Mouse (Mus musculus): ENCODE measurements around the gene Plcxd2. TPM values are rescaled to one million over a fixed set of nuclear protein-coding genes. Genes with fewer than 3 reads are reported as not detected.

Gene Plcxd2
- total RNA-seq, 4 experiments from 2014 or later: 0.10 to 0.18 (median 0.15) TPM

DNA sequence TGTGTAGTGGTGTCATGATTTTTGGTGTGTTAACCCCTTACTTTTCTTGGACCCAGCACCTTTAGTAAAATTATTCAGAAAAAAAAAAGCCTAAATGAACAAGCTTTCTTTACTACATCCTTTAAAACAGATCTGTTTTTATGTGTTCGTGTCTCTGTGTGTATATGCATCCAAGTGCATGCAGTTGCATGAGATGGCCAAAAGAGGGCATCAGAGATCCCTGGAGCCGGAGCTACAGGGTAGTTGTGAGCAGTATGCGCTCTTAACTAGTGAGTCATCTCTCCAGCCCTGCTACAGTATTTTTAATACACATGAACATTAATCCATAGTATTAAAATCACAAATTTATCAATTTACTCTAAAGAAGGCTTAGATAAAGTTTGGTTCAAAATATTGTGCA is 70.6 kb downstream of the Plcxd2 start:
- DNase-seq (ENCODE audit: low spot score in 2 of 2): no peak

DNA sequence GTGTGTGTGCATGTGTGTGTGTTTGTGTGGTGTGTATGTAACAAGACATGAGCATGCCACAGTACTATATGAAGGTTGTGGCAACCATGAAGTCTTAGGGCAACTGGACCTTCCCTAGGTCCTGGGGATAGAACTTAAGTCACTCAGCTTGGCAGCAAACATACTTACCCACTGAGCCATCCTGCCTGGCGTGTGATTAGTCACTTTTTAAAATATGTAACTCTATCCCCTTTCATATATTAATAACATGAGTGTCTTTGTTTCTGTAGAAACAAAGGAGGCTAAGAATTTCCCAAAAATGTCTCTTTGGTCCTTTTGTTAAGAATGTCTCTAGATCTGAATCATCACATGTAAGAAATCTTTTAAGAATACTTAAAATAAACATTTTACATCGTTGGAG is 72.6 kb downstream of the Plcxd2 start:
- DNase-seq (ENCODE audit: low spot score in 2 of 2): no peak

DNA sequence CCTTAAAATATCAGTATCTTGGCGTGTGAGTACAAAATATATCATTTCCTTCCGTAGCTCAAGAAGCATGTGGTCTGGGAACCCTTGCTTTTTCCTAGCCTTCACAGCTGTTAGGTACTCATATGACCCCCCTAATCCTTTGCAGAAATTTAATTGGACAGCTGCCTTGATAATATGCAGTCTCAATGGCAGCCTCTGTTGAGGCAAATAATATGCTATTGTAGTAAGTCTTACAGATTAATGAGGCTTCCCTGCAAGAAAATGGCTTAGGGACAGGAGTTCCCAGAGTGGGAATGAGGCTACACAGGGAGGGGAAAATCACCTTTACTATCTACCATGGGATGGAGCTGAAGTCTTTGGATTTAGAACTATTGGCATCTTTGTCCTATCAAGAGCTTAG is 73.5 kb downstream of the Plcxd2 start:
- DNase-seq (ENCODE audit: low spot score in 2 of 2): no peak

DNA sequence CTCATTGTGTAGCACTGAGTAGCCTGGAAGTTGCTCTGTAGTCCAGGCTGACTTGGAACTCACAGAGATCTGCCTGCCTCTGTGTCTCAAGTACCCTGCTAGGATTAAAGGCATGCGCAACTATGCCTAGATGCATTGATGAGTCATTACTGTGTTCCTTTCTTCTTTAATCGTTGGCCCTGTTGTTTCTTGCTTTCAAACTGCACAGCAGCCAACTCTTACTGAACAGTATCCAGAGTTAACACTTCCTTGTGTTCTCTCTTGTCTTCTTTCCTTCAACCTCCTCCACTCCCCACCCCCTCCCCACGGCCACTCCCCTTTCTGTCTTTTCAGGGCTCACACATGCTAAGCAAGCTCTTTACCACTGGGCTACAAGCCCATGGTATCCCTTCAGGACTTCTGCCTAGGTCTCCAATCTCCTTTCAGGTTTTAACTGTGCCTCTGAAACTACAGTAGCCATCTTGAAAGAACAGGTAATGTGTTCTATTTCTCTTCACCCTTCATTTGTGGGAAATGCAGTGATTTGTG is 74.0 kb downstream of the Plcxd2 start:
- no peak for DNase-seq (ENCODE audit: low spot score in 2 of 2)

DNA sequence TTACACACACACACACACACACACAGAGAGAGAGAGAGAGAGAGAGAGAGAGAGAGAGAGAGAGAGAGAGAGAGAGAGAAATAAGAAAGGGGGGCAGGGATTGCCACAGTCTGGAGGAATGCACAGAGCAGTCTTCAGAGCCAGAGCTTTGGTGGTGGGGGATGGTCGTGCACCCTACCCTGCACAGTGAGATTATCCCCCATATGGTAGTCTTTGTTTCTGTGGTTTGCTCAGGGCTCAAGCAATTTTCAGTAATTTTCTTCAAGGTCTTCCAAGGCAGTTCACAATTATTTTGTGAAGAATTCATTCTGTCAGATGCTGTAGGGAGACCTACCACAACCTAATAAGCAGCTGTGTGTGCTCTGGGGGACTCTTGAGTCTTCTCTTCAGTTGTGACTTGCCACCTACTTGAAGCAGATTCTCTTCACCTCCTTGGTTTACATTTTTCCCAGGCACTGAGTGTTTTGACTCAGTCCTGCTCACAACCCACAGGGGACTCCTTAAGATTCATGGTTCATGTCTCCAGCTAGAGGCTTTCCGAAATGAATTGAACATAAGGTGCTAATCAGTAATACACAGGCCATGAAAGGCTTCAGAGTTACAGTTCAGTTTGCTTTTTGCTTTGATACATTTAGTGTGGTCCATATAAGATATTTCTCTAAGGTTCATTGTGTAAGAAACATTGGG is 75.2 kb downstream of the Plcxd2 start:
- no peak for DNase-seq (ENCODE audit: low spot score in 2 of 2)

DNA sequence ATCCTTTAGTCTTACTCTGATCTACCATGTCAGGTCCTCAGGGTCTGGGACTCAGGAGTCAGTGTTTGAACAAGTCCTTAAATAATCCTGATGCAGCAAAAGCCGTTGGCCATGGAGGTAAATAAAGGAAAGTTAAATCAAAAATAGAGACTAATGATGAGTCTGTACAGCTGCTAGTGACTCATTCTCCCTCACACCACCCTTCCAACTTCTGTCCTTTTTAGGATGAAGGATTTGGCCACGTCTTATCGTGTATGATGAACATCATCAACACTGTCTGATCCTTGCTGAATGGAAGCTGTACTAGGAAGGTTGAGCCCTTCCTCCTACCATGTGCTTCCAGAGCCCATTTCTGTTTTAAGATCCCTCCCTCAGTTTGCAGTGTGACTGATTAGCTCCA is 79.7 kb downstream of the Plcxd2 start:
- no peak for DNase-seq (ENCODE audit: low spot score in 2 of 2)

DNA sequence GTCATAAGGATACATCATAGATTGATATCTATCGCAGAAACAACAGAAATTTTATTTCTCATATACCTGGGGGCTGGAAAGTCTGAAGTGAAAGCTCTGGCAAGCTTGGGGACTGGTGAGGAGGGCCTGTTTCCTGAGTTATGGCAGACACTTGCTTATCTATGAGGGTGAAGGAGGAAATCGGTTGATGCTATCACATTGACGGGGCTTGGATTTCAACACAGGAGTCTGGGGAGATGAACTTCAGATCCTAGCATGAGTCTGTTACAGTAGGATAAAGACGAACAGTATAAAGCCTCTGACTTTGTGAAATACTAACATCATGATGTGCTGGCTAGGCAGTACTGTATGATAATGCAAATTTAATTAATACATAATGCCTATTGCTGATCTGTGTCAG is 81.9 kb downstream of the Plcxd2 start:
- DNase-seq (ENCODE audit: low spot score in 2 of 2): no peak

DNA sequence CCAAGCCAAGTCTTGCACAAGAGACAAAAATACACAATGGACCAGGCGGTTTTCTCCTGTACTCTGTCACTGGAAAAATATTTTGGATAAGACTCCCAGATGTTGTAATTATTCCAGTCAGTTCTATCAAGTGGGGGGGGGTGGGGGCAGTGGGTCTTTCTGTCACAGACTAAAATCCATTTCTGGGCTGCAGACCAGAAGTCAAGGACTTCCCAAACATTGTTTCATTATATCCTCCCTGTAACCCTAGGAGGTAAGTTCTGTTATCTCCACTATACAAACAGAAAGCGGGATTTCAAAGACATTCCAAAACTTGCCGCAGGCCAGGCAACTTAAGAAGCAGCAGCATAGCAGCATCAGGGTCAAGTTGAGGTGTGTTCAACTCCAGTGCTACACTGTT is 82.4 kb downstream of the Plcxd2 start:
- DNase-seq (ENCODE audit: low spot score in 2 of 2): no peak

DNA sequence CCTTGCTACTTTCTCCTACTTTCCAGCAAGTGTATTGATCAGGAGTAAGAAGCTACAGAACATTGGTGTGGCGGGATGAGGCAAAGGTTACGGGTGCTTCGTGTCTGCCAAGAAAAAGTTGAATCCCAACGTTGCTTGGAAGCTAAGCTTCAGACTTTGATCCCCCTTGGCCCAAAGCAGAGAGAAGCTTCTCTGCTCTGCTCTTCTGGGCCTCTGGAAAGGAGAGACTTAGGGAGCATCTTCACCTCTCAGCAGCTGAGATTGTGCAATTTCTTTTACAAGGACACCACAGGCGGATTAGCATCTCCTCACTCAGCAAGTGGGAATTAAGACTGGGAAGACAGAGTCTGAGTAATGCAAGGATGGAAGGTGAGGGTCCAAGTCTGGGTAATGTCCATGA is 83.1 kb downstream of the Plcxd2 start:
- DNase-seq (ENCODE audit: low spot score in 2 of 2): no peak

DNA sequence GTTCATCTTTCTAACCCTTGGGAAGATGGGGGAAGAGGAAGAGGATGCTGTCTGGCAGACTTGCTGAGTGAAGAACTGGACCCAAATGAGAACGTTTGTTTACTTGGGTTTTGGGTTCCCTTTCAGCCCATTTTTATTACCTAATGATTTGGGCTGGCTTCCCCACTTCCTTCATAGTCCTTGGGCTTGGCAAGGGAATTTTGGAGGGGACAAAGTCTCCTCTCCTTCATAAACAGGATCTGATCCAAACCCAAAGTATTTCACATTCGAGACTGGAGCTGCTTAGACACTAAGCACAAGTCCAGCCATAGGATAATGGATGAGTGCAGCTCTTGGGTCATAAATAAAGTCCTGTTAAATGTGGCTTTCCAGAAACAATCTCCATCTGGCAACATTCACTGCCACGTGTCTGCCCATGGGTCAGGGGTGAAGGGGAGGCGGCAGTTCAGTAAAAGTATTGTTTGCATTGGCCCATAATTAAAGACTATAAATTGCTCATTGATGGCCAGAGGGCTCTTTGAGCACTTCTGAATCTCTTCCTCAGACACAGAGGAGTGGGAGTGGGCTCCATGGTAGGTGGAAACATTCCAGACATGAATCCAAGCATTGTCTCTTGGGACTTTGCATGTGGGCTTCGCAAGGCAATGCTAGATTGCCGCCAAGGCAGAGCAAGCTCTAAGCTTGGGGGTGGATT is 86.1 kb downstream of the Plcxd2 start:
- DNase-seq (ENCODE audit: low spot score in 2 of 2): no peak

DNA sequence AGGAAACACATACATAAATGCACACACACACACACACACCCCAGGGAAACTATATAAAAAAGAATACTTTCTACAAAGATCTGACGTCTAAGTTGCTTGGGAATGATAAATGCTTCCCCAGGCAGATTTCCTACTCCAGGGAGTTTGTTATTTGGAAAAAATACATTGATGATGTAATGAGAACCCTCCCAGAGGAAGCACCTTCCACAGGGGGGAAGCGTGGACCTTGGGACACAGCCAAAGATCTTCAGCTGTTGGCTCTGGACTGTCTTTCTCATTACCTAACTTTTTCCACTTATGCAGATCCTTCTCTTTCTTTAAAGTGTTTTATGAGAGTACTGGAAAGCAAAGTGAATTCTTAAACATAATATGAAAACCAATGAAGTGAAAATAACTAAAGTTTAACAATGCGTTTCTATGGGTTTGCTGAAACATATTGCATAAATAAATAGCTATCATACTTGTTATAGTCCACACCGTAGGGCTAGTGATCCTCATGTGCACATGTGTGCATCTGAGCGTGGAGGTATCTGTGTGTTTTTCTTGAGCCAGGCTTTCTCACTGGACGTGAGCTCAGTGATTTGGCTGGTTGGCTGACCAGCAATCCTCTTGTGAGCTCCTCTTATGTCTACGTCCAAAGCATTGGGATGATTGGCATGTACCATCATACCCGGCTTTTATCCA is 87.3 kb downstream of the Plcxd2 start:
- DNase-seq (ENCODE audit: low spot score in 2 of 2): peak in 1 of 2 experiments; percentile 23

DNA sequence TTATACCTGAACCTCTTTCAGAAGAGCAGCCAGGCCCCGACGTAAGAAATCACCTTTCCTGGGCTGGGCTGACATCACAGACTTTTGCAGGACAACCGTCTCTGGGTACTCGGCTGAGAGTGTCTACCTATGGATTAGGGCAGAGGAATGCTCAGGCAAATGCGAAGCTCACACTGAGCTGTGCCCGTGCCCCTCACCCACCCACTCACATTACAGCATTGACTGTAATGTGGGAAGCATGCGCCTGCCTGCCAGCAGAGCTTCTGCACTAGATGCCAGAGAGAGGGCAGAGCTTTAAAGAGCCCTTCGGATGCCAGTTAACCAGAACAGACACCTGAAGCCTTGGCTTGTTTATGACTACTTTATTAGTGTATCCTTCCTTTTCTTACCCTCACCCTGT is 90.4 kb downstream of the Plcxd2 start:
- no peak for DNase-seq (ENCODE audit: low spot score in 2 of 2)

Other genes starting within 250 kb of the Plcxd2 start
- 1 to 10 TPM; 4.5 to 8.7 (median 5.8) TPM for gene Phldb2, start 56.6 kb downstream of the Plcxd2 start, total RNA-seq (2022)
- not detected for gene Cd96, start 110.0 kb upstream of the Plcxd2 start, total RNA-seq (2022)
- gene Gm4737, start 144.9 kb upstream of the Plcxd2 start, total RNA-seq (2022): 10 to 100 TPM; 12.8 to 16.3 (median 15.0) TPM

All from gastrocnemius, adult 8-10 months (tissue).